Mouse (Mus musculus): Measurements from ENCODE around the gene Wnt3a. TPM values are rescaled to one million over a fixed set of nuclear protein-coding genes. Genes with fewer than 3 reads are reported as not detected.

The Wnt3a gene
- polyA plus RNA-seq, 1 experiment from 2014 or later = 4.0 TPM

DNA sequence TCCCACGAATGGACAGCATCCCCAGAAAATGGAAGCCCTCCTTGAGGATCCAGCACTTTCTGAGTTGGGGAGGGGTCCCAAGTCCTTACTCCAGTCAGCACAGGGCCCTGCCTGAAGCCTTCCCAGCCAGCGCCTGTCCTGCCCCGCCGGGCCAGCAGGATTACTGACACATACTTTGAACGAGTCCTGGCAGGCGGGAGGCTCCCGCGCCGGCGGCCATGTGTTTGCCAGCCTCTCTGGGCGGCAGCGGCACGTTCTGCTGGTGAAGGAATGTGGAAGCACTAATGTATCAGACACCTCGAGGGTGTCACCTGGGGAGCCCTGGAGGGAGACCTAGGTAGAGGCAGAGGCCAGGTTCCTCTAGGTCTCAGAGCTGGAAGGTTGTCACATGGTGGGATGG is 6.4 kb downstream of the Wnt3a start:
- Histone ChIP-seq H3K27ac (no peak overlapping the region), H3K9me3 (no peaks in the 10 kb centered on the region), H3K27me3 (peaks cover 93% of the 10 kb centered on the region), H3K4me2 (no peak overlapping the region), H3K4me1 (peaks cover 5% of the 10 kb centered on the region), H3K9ac (no peak overlapping the region), H3K4me3 (no peak overlapping the region), H3K36me3 (no peaks in the 10 kb centered on the region)
- 16% methylated on average over 14 of the region's 14 CpGs for WGBS
- ATAC-seq (ENCODE audit: insufficient number of reproducible peaks, insufficient read depth, low FRiP score, low TSS enrichment, low read depth) = no peak

DNA sequence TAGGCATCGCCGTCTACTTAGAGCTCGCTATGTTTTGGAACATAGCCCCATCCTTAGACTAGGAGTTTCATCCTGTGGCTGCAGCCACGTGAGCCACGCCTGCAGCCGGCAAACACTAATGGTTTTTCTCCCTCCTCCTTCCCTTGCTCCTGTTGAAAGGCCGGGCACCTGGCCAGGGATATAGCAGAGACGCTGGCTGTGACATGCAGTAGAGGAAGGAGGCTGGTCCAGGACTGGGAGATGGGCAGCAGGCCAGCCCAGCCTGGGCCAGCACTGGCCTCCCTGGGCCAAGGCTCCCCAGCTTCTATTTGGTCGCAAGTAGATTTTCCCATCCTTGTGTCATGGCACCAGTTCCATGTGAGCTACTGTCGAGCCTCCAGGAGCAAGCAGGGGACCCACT is 7.6 kb downstream of the Wnt3a start:
- H3K4me2 ChIP-seq = no peak overlapping the region
- H3K9ac ChIP-seq = no peak overlapping the region
- ATAC-seq (ENCODE audit: insufficient number of reproducible peaks, insufficient read depth, low FRiP score, low TSS enrichment, low read depth) = no peak
- no peak overlapping the region for H3K4me3 ChIP-seq
- H3K27ac ChIP-seq = no peak overlapping the region; the same call in 1 of the 2 replicates
- H3K36me3 ChIP-seq = no peaks in the 10 kb centered on the region
- H3K27me3 ChIP-seq = peaks cover 81% of the 10 kb centered on the region
- H3K9me3 ChIP-seq = no peaks in the 10 kb centered on the region
- WGBS = 72% methylated on average over 10 of the region's 10 CpGs
- H3K4me1 ChIP-seq = no peaks in the 10 kb centered on the region

GRCm38 (mm10) chr11:59282111-59282510 is 8.4 kb downstream of the Wnt3a start:
- no peak overlapping the region for H3K4me2 ChIP-seq
- H3K4me1 ChIP-seq = no peaks in the 10 kb centered on the region
- H3K27me3 ChIP-seq = peaks cover 72% of the 10 kb centered on the region
- no peak overlapping the region for H3K27ac ChIP-seq
- 63% methylated on average over 5 of the region's 5 CpGs for WGBS
- H3K9me3 ChIP-seq = no peaks in the 10 kb centered on the region
- ATAC-seq (ENCODE audit: insufficient number of reproducible peaks, insufficient read depth, low FRiP score, low TSS enrichment, low read depth) = no peak
- H3K9ac ChIP-seq = no peak overlapping the region
- H3K4me3 ChIP-seq = no peak overlapping the region
- no peaks in the 10 kb centered on the region for H3K36me3 ChIP-seq

DNA sequence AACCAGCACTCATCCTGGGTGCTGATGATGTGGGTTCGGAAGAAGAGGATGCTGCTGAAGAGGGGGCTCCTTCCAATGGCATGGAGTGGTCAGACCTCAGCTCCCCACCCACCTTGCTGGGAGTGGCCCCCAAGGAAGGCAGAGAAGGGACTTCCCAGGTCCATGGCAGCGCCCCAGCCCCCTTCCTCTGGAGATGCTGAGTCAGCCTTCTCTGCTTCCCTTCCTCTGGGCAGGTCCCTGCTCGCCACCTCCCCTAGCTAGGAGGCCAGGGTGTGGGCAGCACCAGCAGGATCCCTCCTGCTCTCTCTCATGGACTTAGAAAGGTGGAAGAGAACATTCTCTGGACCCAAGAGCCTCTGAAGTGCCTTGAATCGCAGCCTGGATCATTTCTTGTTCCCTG is 12.5 kb downstream of the Wnt3a start:
- Histone ChIP-seq H3K4me1 (no peaks in the 10 kb centered on the region), H3K9me3 (no peaks in the 10 kb centered on the region), H3K36me3 (no peaks in the 10 kb centered on the region), H3K4me2 (no peak overlapping the region), H3K27ac (no peak overlapping the region), H3K9ac (no peak overlapping the region), H3K4me3 (no peak overlapping the region), H3K27me3 (peaks cover 48% of the 10 kb centered on the region)
- 73% methylated on average over 4 of the region's 4 CpGs for WGBS
- no peak for ATAC-seq (ENCODE audit: insufficient number of reproducible peaks, insufficient read depth, low FRiP score, low TSS enrichment, low read depth)

GRCm38 (mm10) chr11:59276877-59277276 is 13.7 kb downstream of the Wnt3a start:
- H3K4me3 ChIP-seq = no peak overlapping the region
- H3K9ac ChIP-seq = no peak overlapping the region
- no peak overlapping the region for H3K27ac ChIP-seq
- no peaks in the 10 kb centered on the region for H3K9me3 ChIP-seq
- peaks cover 37% of the 10 kb centered on the region for H3K27me3 ChIP-seq
- no peak for ATAC-seq (ENCODE audit: insufficient number of reproducible peaks, insufficient read depth, low FRiP score, low TSS enrichment, low read depth)
- no peak overlapping the region for H3K4me2 ChIP-seq
- no peaks in the 10 kb centered on the region for H3K36me3 ChIP-seq
- WGBS = 36% methylated on average over 2 of the region's 2 CpGs
- H3K4me1 ChIP-seq = no peaks in the 10 kb centered on the region

GRCm38 (mm10) chr11:59274184-59274583 is 16.4 kb downstream of the Wnt3a start:
- Histone ChIP-seq H3K9me3 (no peaks in the 10 kb centered on the region), H3K4me1 (no peaks in the 10 kb centered on the region), H3K36me3 (no peaks in the 10 kb centered on the region), H3K27ac (no peak overlapping the region), H3K27me3 (peaks cover 16% of the 10 kb centered on the region), H3K4me3 (no peak overlapping the region), H3K4me2 (no peak overlapping the region), H3K9ac (no peak overlapping the region)
- 73% methylated on average over 3 of the region's 3 CpGs for WGBS
- ATAC-seq (ENCODE audit: insufficient number of reproducible peaks, insufficient read depth, low FRiP score, low TSS enrichment, low read depth) = no peak

- no peak for ATAC-seq (ENCODE audit: insufficient number of reproducible peaks, insufficient read depth, low FRiP score, low TSS enrichment, low read depth)
- Histone ChIP-seq H3K9ac (no peak overlapping the region), H3K9me3 (no peaks in the 10 kb centered on the region), H3K27ac (no peak overlapping the region), H3K27me3 (peaks cover 60% of the 10 kb centered on the region), H3K36me3 (no peaks in the 10 kb centered on the region), H3K4me2 (no peak overlapping the region), H3K4me1 (peaks cover 12% of the 10 kb centered on the region), H3K4me3 (no peak overlapping the region)
- 19% methylated on average over 6 of the region's 6 CpGs for WGBS
Measured at GRCm38 (mm10) chr11:59266727-59267126, 23.8 kb downstream of the Wnt3a start.

- Histone ChIP-seq H3K9me3 (no peaks in the 10 kb centered on the region), H3K4me3 (no peak overlapping the region), H3K9ac (no peak overlapping the region), H3K36me3 (no peaks in the 10 kb centered on the region), H3K4me2 (no peak overlapping the region), H3K27ac (no peak overlapping the region), H3K27me3 (peaks cover 66% of the 10 kb centered on the region), H3K4me1 (peaks cover 12% of the 10 kb centered on the region)
- WGBS = 56% methylated on average over 8 of the region's 8 CpGs
- no peak for ATAC-seq (ENCODE audit: insufficient number of reproducible peaks, insufficient read depth, low FRiP score, low TSS enrichment, low read depth)
Measured at GRCm38 (mm10) chr11:59265154-59265813, 25.3 kb downstream of the Wnt3a start.

DNA sequence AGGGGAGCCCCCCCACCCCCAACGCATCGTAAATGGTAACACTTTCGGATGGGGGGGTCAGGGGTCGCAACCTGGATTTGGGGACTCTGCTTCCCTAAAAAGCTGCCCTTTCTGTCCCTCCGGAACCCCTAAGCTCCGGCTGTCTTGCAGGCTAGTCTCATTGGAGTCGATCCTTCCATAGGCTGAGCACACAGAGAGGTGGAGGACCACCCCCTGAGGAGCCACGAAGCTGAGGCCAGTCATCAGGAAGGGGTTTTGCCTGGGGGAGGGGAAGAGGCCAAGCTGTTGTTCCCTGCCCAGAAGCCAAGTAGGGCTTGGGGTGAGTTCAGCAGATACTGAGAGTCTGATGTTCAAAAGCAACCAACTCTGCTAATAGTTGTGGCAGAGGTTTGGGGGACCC is 26.0 kb downstream of the Wnt3a start:
- Histone ChIP-seq H3K4me3 (peak overlapping the region; percentile 60), H3K36me3 (no peaks in the 10 kb centered on the region), H3K9ac (peak overlapping the region; percentile 75), H3K27me3 (peaks cover 67% of the 10 kb centered on the region), H3K4me1 (peaks cover 12% of the 10 kb centered on the region), H3K4me2 (peak overlapping the region; percentile 94), H3K27ac (no peak overlapping the region), H3K9me3 (no peaks in the 10 kb centered on the region)
- no peak for ATAC-seq (ENCODE audit: insufficient number of reproducible peaks, insufficient read depth, low FRiP score, low TSS enrichment, low read depth)
- WGBS = 5% methylated on average over 8 of the region's 8 CpGs

DNA sequence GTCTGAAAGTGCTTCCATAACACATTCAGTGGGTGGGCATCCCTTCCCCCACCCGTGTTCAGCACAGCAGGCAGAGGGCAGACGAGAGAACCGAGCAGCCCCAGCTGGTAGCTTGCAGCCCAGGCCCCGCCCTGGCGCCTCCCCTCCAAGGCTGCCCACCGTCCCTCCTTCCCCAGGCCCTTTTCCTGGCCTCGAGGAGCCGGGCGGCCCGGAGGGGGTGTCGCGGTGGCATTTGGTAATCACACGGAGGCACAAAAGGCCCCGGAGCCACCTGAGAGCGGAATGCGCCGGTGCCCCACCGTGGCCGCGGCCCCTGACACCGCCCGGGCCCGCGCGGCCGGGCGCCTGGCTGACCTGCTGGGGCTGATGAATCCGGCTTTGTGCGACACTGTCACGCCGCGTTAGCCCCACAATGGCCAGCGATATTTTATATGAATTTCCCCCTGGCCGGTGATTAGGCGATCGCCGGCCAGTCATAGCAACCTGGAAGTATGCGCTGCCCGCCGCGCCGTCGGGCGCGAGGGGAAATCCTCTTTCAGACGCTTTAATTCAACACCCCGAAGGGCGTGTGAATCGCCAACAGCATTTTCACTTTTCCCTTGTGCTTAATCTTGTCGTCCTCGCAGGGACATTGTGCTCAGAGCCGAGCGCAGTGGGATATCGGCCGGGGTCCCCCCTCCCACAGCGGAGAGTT is 26.5 kb downstream of the Wnt3a start:
- under 1% methylated on average over 56 of the region's 56 CpGs for WGBS
- H3K9ac ChIP-seq = peak overlapping the region; percentile 75
- peak overlapping the region; percentile 94 for H3K4me2 ChIP-seq
- ATAC-seq (ENCODE audit: insufficient number of reproducible peaks, insufficient read depth, low FRiP score, low TSS enrichment, low read depth) = peak; percentile 80
- H3K27me3 ChIP-seq = peaks cover 67% of the 10 kb centered on the region
- H3K4me3 ChIP-seq = peak overlapping the region; percentile 60
- H3K4me1 ChIP-seq = peaks cover 12% of the 10 kb centered on the region
- H3K36me3 ChIP-seq = no peaks in the 10 kb centered on the region
- H3K27ac ChIP-seq = no peak overlapping the region
- no peaks in the 10 kb centered on the region for H3K9me3 ChIP-seq

DNA sequence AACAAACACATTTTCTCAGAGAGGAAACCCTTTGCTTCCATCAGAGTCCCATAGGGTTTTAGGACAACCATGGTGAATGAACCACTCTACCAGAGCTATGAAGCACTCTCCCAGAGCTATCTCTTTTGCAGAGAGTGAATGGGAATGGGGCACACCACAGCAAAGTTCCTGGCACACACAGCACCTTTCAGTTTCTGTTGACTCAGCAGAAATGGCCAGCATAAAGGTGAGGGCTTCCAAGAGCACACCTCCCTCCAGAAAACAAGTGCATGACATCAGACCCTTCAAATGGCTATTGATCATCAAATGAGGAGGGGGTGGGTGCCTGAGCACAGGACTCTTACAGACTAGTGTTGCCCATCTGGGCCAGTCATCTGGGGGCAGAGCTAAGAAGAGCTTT is 28.2 kb downstream of the Wnt3a start:
- peaks cover 66% of the 10 kb centered on the region for H3K27me3 ChIP-seq
- H3K27ac ChIP-seq = no peak overlapping the region
- H3K4me3 ChIP-seq = no peak overlapping the region
- no peak for ATAC-seq (ENCODE audit: insufficient number of reproducible peaks, insufficient read depth, low FRiP score, low TSS enrichment, low read depth)
- peaks cover 12% of the 10 kb centered on the region for H3K4me1 ChIP-seq
- no peak overlapping the region for H3K9ac ChIP-seq
- H3K4me2 ChIP-seq = no peak overlapping the region
- no peaks in the 10 kb centered on the region for H3K36me3 ChIP-seq
- H3K9me3 ChIP-seq = 0 out of 2 replicates have a peak, but pooled peaks cover 3% of the 10 kb centered on the region
